Mouse (Mus musculus): ENCODE data around the gene Sgms2.

- TF ChIP-seq CTCF (IDR thresholded peaks at IDR 0.05) = peak; percentile 60
- no peak for TF ChIP-seq POLR2A (IDR thresholded peaks at IDR 0.05; ENCODE audit: insufficient read depth, low read depth, low read length)
These were observed 143.2 kb downstream of the Sgms2 start for GRCm38 (mm10) chr3:131347831-131348578.

Measured in heart, adult 2 months (tissue).